Mouse (Mus musculus) forebrain, embryonic 11.5 days (tissue): ENCODE measurements around the gene Ppp2r5d. TPM values are rescaled to one million over a fixed set of nuclear protein-coding genes. Genes with fewer than 3 reads are reported as not detected.

Experiments used
- ATAC-seq: fragments of 200-750 bp; cut with Nextera tagmentation; replicated peaks from 2 replicates; pipeline ENCODE4 v1.8.0; 2017; ENCODE audit warnings: moderate TSS enrichment; ENCODE audit not compliant: low FRiP score
- DNase-seq: peaks from one replicate; pipeline ENCODE4 v3.0.0-alpha.2; 2017; ENCODE audit warnings: low spot score
- H3K27ac ChIP-seq: fragments of 300-500 bp; sonication (generic); 2 replicates; pipeline ENCODE4 v1.5.1; 2014; ENCODE audit warnings: low read depth, low read length
- H3K27me3 ChIP-seq: fragments of 300-500 bp; sonication (generic); 2 replicates; pipeline ENCODE4 v1.6.1; 2014; ENCODE audit warnings: mild to moderate bottlenecking, low read length, mixed read lengths; ENCODE audit not compliant: control insufficient read depth, insufficient read depth
- H3K36me3 ChIP-seq: fragments of 300-500 bp; sonication (generic); 2 replicates; pipeline ENCODE4 v1.6.1; 2014; ENCODE audit warnings: mild to moderate bottlenecking, low read length, moderate library complexity, mixed read lengths; ENCODE audit not compliant: control insufficient read depth, insufficient read depth
- H3K4me1 ChIP-seq: fragments of 300-500 bp; sonication (generic); replicated peaks from 2 replicates; pipeline ENCODE4 v1.6.1; 2014; ENCODE audit warnings: low read length, mixed read lengths; ENCODE audit not compliant: control insufficient read depth, insufficient read depth
- H3K4me2 ChIP-seq: fragments of 300-500 bp; sonication (generic); 2 replicates; pipeline ENCODE4 v1.6.1; 2014; ENCODE audit warnings: low read depth, mild to moderate bottlenecking, low read length, moderate library complexity, mixed read lengths; ENCODE audit not compliant: severe bottlenecking
- H3K4me3 ChIP-seq: fragments of 300-500 bp; sonication (generic); 2 replicates; pipeline ENCODE4 v1.5.1; 2014; ENCODE audit warnings: low read depth, low read length
- H3K9ac ChIP-seq: fragments of 300-500 bp; sonication (generic); 2 replicates; pipeline ENCODE4 v1.6.1; 2014; ENCODE audit warnings: low read length
- H3K9me3 ChIP-seq: fragments of 300-500 bp; sonication (generic); 2 replicates; pipeline ENCODE4 v1.6.1; 2016; ENCODE audit warnings: low read length, mixed read lengths; ENCODE audit not compliant: control insufficient read depth
- WGBS: fragments of 180-500 bp; shearing (Covaris S2); extraction: QIAGEN DNeasy Blood & Tissue Kit; methylation state at CpG from one replicate; pipeline ENCODE4 v1.1.7; 2014; 5-methylcytosine and 5-hydroxymethylcytosine counted together
- polyA plus RNA-seq: library from polyadenylated mRNA; unstranded; fragments of >200 nt; fragmentation: Nextera tagmentation; extraction: Ambion mirVana; gene quantifications from 2 replicates; pipeline ENCODE4 v1.2.1, GENCODE M21; 2014

The Ppp2r5d gene
- polyA plus RNA-seq, 1 experiment from 2014 or later, result 140 TPM

- Histone ChIP-seq H3K27ac (no peak overlapping the region), H3K4me1 (no peaks in the 10 kb centered on the region), H3K27me3 (peaks cover 6% of the 10 kb centered on the region), H3K9ac (no peak overlapping the region), H3K36me3 (no peaks in the 10 kb centered on the region), H3K4me2 (no peak overlapping the region), H3K9me3 (no peaks in the 10 kb centered on the region), H3K4me3 (no peak overlapping the region)
- ATAC-seq, result no peak
- no peak for DNase-seq
- WGBS, result 94% methylated on average over 26 of the region's 26 CpGs
Measured at GRCm38 (mm10) chr17:46725731-46726645, 21.1 kb upstream of the Ppp2r5d start.

GRCm38 (mm10) chr17:46725273-46725672 lies 20.4 kb upstream of the Ppp2r5d start:
- peaks cover 6% of the 10 kb centered on the region for H3K27me3 ChIP-seq
- no peaks in the 10 kb centered on the region for H3K36me3 ChIP-seq
- no peaks in the 10 kb centered on the region for H3K4me1 ChIP-seq
- peak; percentile 74 for DNase-seq
- WGBS, result 44% methylated on average over 9 of the region's 9 CpGs
- H3K27ac ChIP-seq, result no peak overlapping the region
- H3K9ac ChIP-seq, result no peak overlapping the region
- peak; percentile 43; the same call in 1 of the 2 replicates for ATAC-seq
- no peak overlapping the region for H3K4me3 ChIP-seq
- no peak overlapping the region for H3K4me2 ChIP-seq
- no peaks in the 10 kb centered on the region for H3K9me3 ChIP-seq

- Histone ChIP-seq H3K4me3 (no peak overlapping the region), H3K36me3 (no peaks in the 10 kb centered on the region), H3K9me3 (no peaks in the 10 kb centered on the region), H3K4me2 (no peak overlapping the region), H3K27me3 (peaks cover 5% of the 10 kb centered on the region), H3K4me1 (no peaks in the 10 kb centered on the region), H3K9ac (no peak overlapping the region), H3K27ac (no peak overlapping the region)
- 87% methylated on average over 14 of the region's 20 CpGs for WGBS
- ATAC-seq (no peak), DNase-seq (no peak)
Measured at GRCm38 (mm10) chr17:46724477-46725084, 19.7 kb upstream of the Ppp2r5d start.

GRCm38 (mm10) chr17:46721077-46721476 lies 16.2 kb upstream of the Ppp2r5d start:
- no peak overlapping the region for H3K4me3 ChIP-seq
- no peaks in the 10 kb centered on the region; the same call in 1 of the 2 replicates for H3K36me3 ChIP-seq
- no peaks in the 10 kb centered on the region for H3K4me1 ChIP-seq
- no peaks in the 10 kb centered on the region for H3K27me3 ChIP-seq
- 88% methylated on average over 7 of the region's 7 CpGs for WGBS
- ATAC-seq, result no peak
- no peak overlapping the region for H3K9ac ChIP-seq
- no peaks in the 10 kb centered on the region for H3K9me3 ChIP-seq
- no peak overlapping the region for H3K27ac ChIP-seq
- H3K4me2 ChIP-seq, result no peak overlapping the region
- DNase-seq, result no peak

- Histone ChIP-seq H3K27me3 (no peaks in the 10 kb centered on the region), H3K36me3 (no peaks in the 10 kb centered on the region; the same call in 1 of the 2 replicates), H3K9me3 (no peaks in the 10 kb centered on the region), H3K4me1 (peaks cover 9% of the 10 kb centered on the region), H3K9ac (no peak overlapping the region), H3K4me2 (no peak overlapping the region), H3K27ac (no peak overlapping the region), H3K4me3 (no peak overlapping the region)
- no peak for DNase-seq
- WGBS, result 93% methylated on average over 11 of the region's 11 CpGs
- ATAC-seq, result no peak
Measured at GRCm38 (mm10) chr17:46714756-46715481, 10.0 kb upstream of the Ppp2r5d start.

GRCm38 (mm10) chr17:46713849-46714248 lies 8.9 kb upstream of the Ppp2r5d start:
- ATAC-seq, result no peak
- DNase-seq, result no peak

GRCm38 (mm10) chr17:46712442-46712841 lies 7.5 kb upstream of the Ppp2r5d start:
- WGBS, result 83% methylated on average over 7 of the region's 7 CpGs
- no peak for ATAC-seq

More at GRCm38 (mm10) chr17:46713849-46714248, 8.9 kb upstream of the Ppp2r5d start:
- Histone ChIP-seq H3K4me3 (no peak overlapping the region), H3K9me3 (no peaks in the 10 kb centered on the region), H3K36me3 (no peaks in the 10 kb centered on the region; the same call in 1 of the 2 replicates), H3K4me1 (peaks cover 9% of the 10 kb centered on the region), H3K9ac (no peak overlapping the region), H3K27ac (no peak overlapping the region), H3K4me2 (no peak overlapping the region), H3K27me3 (no peaks in the 10 kb centered on the region)
- WGBS, result 92% methylated on average over 9 of the region's 9 CpGs

GRCm38 (mm10) chr17:46711612-46712271 lies 6.8 kb upstream of the Ppp2r5d start:
- WGBS, result under 1% methylated on average over 74 of the region's 76 CpGs
- ATAC-seq, result peak; percentile 59
- DNase-seq, result peak; percentile 66

More at GRCm38 (mm10) chr17:46712442-46712841, 7.5 kb upstream of the Ppp2r5d start:
- DNase-seq, result no peak
- Histone ChIP-seq H3K9me3 (no peaks in the 10 kb centered on the region), H3K9ac (peak overlapping the region; percentile 83), H3K27me3 (no peaks in the 10 kb centered on the region), H3K36me3 (no peaks in the 10 kb centered on the region; the same call in 1 of the 2 replicates), H3K27ac (no peak overlapping the region), H3K4me3 (peak overlapping the region; percentile 98), H3K4me1 (peaks cover 9% of the 10 kb centered on the region), H3K4me2 (peak overlapping the region; percentile 100)

More at GRCm38 (mm10) chr17:46711612-46712271, 6.8 kb upstream of the Ppp2r5d start:
- peak overlapping the region; percentile 98 for H3K4me3 ChIP-seq
- H3K36me3 ChIP-seq, result no peaks in the 10 kb centered on the region; the same call in 1 of the 2 replicates
- H3K4me2 ChIP-seq, result peak overlapping the region; percentile 100
- H3K27me3 ChIP-seq, result no peaks in the 10 kb centered on the region
- no peak overlapping the region for H3K27ac ChIP-seq
- H3K9ac ChIP-seq, result peak overlapping the region; percentile 83
- peaks cover 9% of the 10 kb centered on the region for H3K4me1 ChIP-seq
- no peaks in the 10 kb centered on the region for H3K9me3 ChIP-seq
